Mouse (Mus musculus): ENCODE data around the gene Krtap19-3.

Krtap19-3 gene

DNA sequence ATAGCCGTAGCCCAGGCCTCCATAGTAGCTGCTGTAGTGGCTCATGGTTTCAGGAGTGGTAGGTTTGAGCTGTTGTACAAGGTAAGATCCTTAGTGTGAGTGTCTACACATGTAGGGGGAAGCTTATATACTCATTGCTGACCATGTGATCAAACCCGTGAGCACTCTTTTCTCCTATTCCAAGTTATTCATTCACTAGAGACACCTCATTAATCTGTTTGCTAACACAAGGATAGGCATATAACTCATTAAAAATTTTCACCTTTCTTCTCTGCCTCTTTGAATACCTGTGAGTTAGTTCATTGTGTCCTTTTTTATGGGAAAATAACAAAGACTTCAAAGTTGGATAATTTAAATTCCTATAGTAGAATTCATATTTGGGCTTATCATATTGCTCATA, at the start of gene Krtap19-3:
Gene Krtap19-3 (minus strand): TSS at position 101 of the 400 bp plus-strand sequence.
- no peak for DNase-seq (ENCODE audit: low spot score in 2 of 2)

GRCm38 (mm10) chr16:88896357-88896756, 18.5 kb upstream of the Krtap19-3 start, which contains the start of gene Krtap19-5:
Gene Krtap19-5 (minus strand): TSS chr16:88896457.
- DNase-seq (ENCODE audit: low spot score in 2 of 2), result no peak

GRCm38 (mm10) chr16:88886870-88887269, 9.0 kb upstream of the Krtap19-3 start:
- no peak for DNase-seq (ENCODE audit: low spot score in 2 of 2)

DNA sequence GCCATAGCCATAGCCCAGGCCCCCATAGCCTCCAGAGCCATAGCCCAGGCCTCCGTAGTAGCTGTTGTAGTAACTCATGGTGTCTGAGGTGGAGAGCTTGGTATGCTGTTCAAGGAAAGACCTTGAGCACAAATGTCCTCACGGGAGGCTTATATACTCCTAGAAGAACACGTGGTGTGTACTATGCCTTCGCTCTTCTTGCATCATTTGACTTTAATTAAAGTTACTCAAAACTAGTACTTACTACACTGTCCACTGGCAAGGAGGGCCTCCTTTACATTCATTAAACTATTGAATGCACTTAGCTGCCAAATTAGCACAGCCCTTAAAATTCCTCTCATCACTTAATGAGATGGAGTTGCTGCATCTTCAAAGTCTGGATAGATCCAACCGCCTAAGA, 7.2 kb upstream of the Krtap19-3 start, which contains the start of gene Krtap19-4:
Gene Krtap19-4 (minus strand): TSS at position 101 of the 400 bp plus-strand sequence.
- no peak for DNase-seq (ENCODE audit: low spot score in 2 of 2)

DNA sequence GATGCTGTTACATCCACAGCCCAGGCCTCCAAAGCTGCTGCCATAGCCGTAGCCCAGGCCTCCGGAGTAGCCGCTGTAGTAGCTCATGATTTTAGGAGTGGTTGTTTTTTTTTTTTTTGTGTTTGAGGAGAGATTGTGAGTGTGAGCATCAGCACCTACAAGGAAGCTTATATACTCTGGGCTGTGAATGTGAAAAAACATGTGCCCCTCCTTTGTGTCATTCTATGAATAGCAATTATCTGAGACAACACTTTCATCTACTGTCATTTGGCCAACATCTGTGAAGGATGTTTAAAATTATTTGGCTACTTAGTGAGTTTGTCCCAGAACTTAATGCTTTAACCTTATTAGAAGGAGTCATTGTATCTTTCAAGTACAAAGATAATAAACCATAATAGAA, 3.7 kb downstream of the Krtap19-3 start, which contains the start of gene Krtap19-2:
Gene Krtap19-2 (minus strand): TSS at position 101 of the 400 bp plus-strand sequence.
- no peak for DNase-seq (ENCODE audit: low spot score in 2 of 2)

DNA sequence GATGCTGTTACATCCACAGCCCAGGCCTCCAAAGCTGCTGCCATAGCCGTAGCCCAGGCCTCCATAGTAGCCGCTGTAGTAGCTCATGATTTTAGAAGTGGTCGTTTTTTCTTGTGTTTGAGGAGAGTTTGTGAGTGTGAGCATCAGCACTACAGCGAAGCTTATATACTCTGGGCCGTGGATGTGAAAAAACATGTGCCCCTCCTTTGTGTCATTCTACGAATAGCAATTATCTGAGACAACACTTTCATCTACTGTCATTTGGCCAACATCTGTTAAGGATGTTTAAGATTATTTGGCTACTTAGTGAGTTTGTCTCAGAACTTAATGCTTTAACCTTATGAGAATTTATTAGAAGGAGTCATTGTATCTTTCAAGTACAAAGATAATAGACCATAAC, 8.5 kb downstream of the Krtap19-3 start, which contains the start of gene Krtap19-1:
Gene Krtap19-1 (minus strand): TSS at position 101 of the 400 bp plus-strand sequence.
- DNase-seq (ENCODE audit: low spot score in 2 of 2), result no peak

- no peak for DNase-seq (ENCODE audit: low spot score in 2 of 2)
These were observed 12.9 kb downstream of the Krtap19-3 start for GRCm38 (mm10) chr16:88864887-88865407.

DNA sequence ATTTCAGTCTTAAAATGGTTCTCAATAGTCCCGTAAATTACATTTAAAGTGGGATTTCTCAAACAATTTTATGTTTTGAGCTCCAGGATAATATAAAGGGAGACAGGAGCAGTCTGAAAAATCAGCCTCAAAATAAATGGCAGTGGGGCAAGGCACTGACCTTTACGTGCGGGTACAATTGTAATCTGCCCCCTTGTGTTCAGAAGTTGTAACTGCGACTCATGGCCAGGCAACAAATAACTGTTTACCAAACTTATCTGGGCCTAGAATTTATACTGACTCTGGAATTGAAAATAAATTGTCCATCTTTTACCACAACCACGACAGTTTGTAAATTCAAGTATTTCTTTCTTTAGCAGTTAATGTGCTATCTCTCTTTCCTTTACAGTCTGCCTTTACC, 26.4 kb downstream of the Krtap19-3 start:
- DNase-seq (ENCODE audit: low spot score in 2 of 2), result no peak

- DNase-seq (ENCODE audit: low spot score in 2 of 2), result no peak
These were observed 29.3 kb downstream of the Krtap19-3 start for GRCm38 (mm10) chr16:88848558-88848957.

DNA sequence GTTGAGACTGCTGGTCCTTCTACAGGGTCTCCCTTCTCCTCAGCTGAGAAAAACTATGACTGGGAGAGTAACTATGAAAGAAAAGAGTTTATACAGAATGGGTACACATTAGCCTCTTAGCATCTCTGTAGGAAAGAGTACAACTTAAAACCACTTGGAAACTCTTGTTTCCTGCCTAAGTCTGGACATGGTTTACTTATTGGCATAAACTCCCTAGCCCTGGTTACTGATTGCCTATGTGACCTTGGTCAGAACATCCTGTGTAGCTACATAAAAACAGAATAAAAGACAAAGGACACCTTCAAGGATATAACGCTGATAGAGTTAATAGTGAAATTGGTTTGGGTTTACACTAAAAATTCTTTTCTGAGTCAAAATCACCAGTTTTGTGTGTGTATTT, 30.5 kb downstream of the Krtap19-3 start:
- DNase-seq (ENCODE audit: low spot score in 2 of 2), result no peak
